1 mouse cellular context compared by ENCODE assay signal in the genomic region with DNA sequence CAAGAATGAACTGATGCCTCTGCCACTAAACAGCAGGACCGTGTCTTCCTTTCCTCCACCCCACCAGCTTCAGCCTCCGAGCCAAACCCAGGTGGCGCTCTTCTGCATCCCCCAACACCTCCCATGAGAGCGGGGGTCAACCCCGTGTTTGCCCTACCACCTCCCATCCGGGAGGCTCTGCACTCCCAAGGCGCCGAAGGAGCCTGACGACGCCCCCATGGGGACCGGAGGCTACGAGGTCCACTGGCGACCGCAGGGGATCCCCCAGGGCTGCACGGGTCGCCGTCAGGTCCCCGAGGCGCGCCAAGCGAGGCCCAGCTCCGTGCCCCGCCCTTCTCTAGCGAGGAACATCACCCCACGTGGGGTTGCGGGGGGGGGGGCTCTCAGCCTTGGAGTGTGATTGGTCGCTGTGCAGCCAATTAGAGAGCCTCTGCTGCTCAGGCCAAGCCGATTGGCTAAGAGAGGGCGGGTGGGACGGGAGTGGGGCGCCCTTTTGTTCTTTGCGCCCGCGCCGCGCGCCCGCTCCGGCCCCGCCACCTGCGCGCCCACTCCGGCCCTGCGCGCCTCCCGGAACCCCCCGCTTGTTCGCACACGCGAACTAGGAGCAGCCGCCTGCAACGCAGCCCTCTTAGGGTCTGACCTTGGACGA.
TF ChIP-seq lines count a peak whose summit lies in the region.

No protein-coding gene starts in this region.

TF ChIP-seq in MEL, 35 proteins besides CTCF, POLR2A, EP300 and RAD21 (continued from another document):
- TF ChIP-seq MAFK (IDR thresholded peaks at IDR 0.05; ENCODE audit: borderline replicate concordance, low read depth, low read length) (no peak), ZKSCAN1 (IDR thresholded peaks at IDR 0.05; ENCODE audit: low read depth, low read length) (no peak), E2F4 (IDR thresholded peaks at IDR 0.05; ENCODE audit: borderline replicate concordance, low read depth, low read length) (no peak; the same call in 1 of the 2 replicates), UBTF (IDR thresholded peaks at IDR 0.05; ENCODE audit: borderline replicate concordance, insufficient read depth, low read depth, low read length) (peak; percentile 33; the same call in 1 of the 2 replicates), ZC3H11A (IDR thresholded peaks at IDR 0.05; ENCODE audit: low read depth, low read length) (no peak), NRF1 (IDR thresholded peaks at IDR 0.05; ENCODE audit: insufficient read depth, low read depth, low read length, poor library complexity, severe bottlenecking) (peak; percentile 46; the same call in 1 of the 2 replicates), JUND (IDR thresholded peaks at IDR 0.05; ENCODE audit: low read depth, low read length) (no peak), USF2 (IDR thresholded peaks at IDR 0.05; ENCODE audit: borderline replicate concordance in 1 of 2, insufficient read depth in 1 of 2, low read depth in 1 of 2, low read length in 2 of 2) (no peak), ETS1 (IDR thresholded peaks at IDR 0.05; ENCODE audit: low read depth, low read length) (no peak; the same call in 1 of the 2 replicates), MYC (IDR thresholded peaks at IDR 0.05; ENCODE audit: low read depth, low read length) (peak; percentile 8; the same call in 1 of the 2 replicates), POLR2AphosphoS2 (IDR thresholded peaks at IDR 0.05; ENCODE audit: low read length) (no peak)
TF ChIP-seq in MEL: peak in this region for 15.
